Mouse (Mus musculus) liver, adult 2 months (tissue): ENCODE results near the gene Hsd17b14. TPM values are rescaled to one million over a fixed set of nuclear protein-coding genes. Genes with fewer than 3 reads are reported as not detected.
"Not testable (repeated sequence)": the region's sequence is repeated elsewhere in the genome, so short reads cannot be mapped to it uniquely, and the experiment has no call there.

Experiments
- DNase-seq: peaks from one replicate; pipeline ENCODE4 v3.0.0-alpha.2; 2011; ENCODE audit warnings: low read depth, low spot score; ENCODE audit errors: extremely low read depth
- H3K27ac ChIP-seq: fragments of 200-500 bp; replicated peaks from 2 replicates; pipeline ENCODE4 v1.5.1; 2012; ENCODE audit warnings: low read depth, mild to moderate bottlenecking, control low read depth, inconsistent platforms, low read length; ENCODE audit not compliant: insufficient read depth
- H3K27me3 ChIP-seq: fragments of 200-500 bp; 2 replicates; pipeline ENCODE4 v1.6.1; 2012; ENCODE audit warnings: mild to moderate bottlenecking, moderate library complexity, low read length, inconsistent platforms; ENCODE audit not compliant: control insufficient read depth, insufficient read depth
- H3K36me3 ChIP-seq: fragments of 200-500 bp; 2 replicates; pipeline ENCODE4 v1.6.1; 2012; ENCODE audit warnings: low read length, inconsistent platforms; ENCODE audit not compliant: control insufficient read depth, insufficient read depth
- H3K4me1 ChIP-seq: fragments of 200-500 bp; 2 replicates; pipeline ENCODE4 v1.6.1; 2011; ENCODE audit warnings: low read length; ENCODE audit not compliant: control insufficient read depth, insufficient read depth
- H3K4me3 ChIP-seq: fragments of 200-500 bp; 2 replicates; pipeline ENCODE4 v1.5.1; 2011; ENCODE audit warnings: low read depth, mild to moderate bottlenecking, control low read depth, low read length, moderate library complexity; ENCODE audit not compliant: insufficient read depth
- H3K79me2 ChIP-seq: fragments of 200-500 bp; 2 replicates; pipeline ENCODE4 v1.6.1; 2012; ENCODE audit warnings: inconsistent platforms, mild to moderate bottlenecking, low read length, moderate library complexity; ENCODE audit not compliant: control insufficient read depth, insufficient read depth
- H3K9ac ChIP-seq: fragments of 200-500 bp; 2 replicates; pipeline ENCODE4 v1.6.1; 2012; ENCODE audit warnings: low read depth, mild to moderate bottlenecking, control low read depth, inconsistent platforms, low read length
- CTCF ChIP-seq: fragments of 200-500 bp; IDR thresholded peaks from 2 replicates; pipeline ENCODE4 v1.5.1; 2011; ENCODE audit warnings: low read depth, low read length, control low read depth
- POLR2A ChIP-seq: fragments of 200-500 bp; IDR thresholded peaks from 2 replicates; pipeline ENCODE4 v1.6.1; 2011; ENCODE audit warnings: low read length, control low read depth; ENCODE audit not compliant: insufficient read depth; ENCODE audit errors: extremely low read depth
- WGBS: fragments of 180-500 bp; shearing (Covaris S2); methylation state at CpG from one replicate; pipeline ENCODE4 v1.1.7; 2018; 5-methylcytosine and 5-hydroxymethylcytosine counted together
- polyA plus RNA-seq: library from polyadenylated mRNA; depleted of rRNA; stranded (reverse); fragments of >200 nt; gene quantifications from 2 replicates; pipeline ENCODE4 v1.2.3, GENCODE M21; 2012
- total RNA-seq: library from RNA; depleted of rRNA; stranded (reverse); fragments of >200 nt; gene quantifications from 2 replicates; pipeline ENCODE4 v1.2.3, GENCODE M21; 2014

Hsd17b14 gene
- total and polyA plus RNA-seq, 2 experiments: not detected

DNA sequence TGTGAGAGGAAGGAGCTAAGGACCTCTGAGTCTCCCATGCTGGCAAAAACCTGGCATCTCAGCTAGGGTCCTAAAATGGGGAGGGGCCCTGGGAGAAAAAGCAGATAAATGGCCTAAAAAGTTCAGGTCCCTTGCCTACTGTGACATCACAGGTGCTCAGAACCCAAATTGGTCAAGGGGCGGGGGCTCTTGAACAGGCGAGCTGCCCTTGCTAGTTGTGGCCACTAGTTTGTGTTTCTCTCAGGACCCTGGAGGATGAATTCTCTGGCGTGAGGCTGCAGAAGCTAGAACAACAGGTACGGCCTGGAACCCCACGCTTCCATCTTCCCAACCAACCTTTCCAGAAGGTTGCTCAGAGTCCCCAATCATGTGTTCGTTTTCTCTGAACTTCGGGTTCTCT, 40.3 kb upstream of the Hsd17b14 start:
- no peak for DNase-seq
- Histone ChIP-seq H3K79me2 (no peaks in the 10 kb centered on the region; the same call in 1 of the 2 replicates), H3K9ac (no peak overlapping the region), H3K4me3 (no peak overlapping the region), H3K27me3 (no peaks in the 10 kb centered on the region), H3K4me1 (peaks cover 2% of the 10 kb centered on the region; the same call in 1 of the 2 replicates), H3K36me3 (no peaks in the 10 kb centered on the region), H3K27ac (no peak overlapping the region)
- no peak for TF ChIP-seq POLR2A
- TF ChIP-seq CTCF: no peak
- 95% methylated on average over 7 of the region's 7 CpGs for WGBS

DNA sequence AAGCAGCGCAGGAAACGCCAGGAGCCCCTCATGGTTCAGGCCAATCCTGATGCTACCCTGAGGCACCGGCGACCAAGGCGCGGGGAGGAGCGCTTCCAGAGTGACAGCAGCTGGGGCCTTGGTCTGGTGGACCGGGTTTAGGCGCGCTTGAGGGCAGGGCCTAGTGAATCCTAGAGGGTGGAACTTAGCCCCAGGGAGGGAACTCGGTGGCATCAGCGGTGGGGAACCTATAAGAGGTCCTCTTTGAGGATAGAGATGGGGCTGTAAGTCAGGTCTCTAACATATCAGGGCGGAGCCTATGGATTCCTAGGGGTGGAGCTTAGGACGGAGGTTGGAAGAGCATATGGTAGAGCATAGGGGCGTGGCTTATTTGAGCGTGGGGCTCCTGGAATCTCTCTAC, 39.3 kb upstream of the Hsd17b14 start:
- Histone ChIP-seq H3K27ac (no peak overlapping the region), H3K79me2 (no peaks in the 10 kb centered on the region), H3K9ac (no peak overlapping the region), H3K36me3 (no peaks in the 10 kb centered on the region), H3K4me1 (no peaks in the 10 kb centered on the region), H3K27me3 (no peaks in the 10 kb centered on the region), H3K4me3 (no peak overlapping the region)
- WGBS: 61% methylated on average over 16 of the region's 16 CpGs
- TF ChIP-seq CTCF (no peak), POLR2A (no peak)
- DNase-seq: no peak

DNA sequence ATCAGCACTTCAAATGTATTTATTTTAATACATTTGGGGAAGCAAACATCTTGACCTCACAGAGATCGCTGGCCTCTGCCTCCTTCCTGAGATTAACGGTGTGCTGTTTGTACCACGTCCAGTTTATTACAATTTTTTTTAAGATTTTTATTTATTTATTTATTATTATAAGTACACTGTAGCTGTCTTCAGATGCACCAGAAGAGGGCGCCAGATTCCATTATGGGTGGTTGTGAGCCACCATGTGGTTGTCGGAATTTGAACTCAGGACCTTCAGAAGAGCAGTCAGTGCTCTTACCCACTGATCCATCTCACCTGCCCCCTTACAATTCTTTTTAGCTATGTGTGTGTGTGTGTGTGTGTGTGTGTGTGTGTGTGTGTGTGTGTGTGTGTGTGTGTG, 37.8 kb upstream of the Hsd17b14 start:
- not testable (repeated sequence) for H3K9ac ChIP-seq, DNase-seq, H3K36me3 ChIP-seq, H3K27me3 ChIP-seq, H3K79me2 ChIP-seq, H3K4me1 ChIP-seq, H3K4me3 ChIP-seq, H3K27ac ChIP-seq
- 68% methylated on average over 5 of the region's 5 CpGs for WGBS

DNA sequence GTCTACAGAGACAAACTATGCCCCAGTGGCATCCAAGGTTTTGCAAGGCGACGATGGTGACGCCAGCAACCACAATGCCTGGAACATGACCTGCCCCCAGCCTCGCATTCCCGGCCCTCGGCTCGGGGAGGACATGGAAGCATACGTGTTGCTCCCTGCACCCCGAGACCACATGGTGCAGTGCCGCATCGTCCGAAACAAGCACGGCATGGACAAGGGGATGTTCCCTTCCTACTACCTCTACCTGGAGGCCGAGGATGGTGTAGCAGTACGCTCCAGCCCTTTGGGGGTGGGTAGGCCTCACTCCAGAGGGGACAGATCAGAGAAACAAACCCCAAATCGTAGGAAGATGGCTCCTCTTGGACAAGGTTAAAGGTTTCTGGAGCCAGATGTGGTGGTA, 36.1 kb upstream of the Hsd17b14 start:
- TF ChIP-seq CTCF (no peak), POLR2A (no peak)
- peaks cover 3% of the 10 kb centered on the region; the same call in 1 of the 2 replicates for H3K36me3 ChIP-seq
- no peaks in the 10 kb centered on the region for H3K79me2 ChIP-seq
- DNase-seq: no peak
- no peak overlapping the region for H3K4me3 ChIP-seq
- WGBS: 95% methylated on average over 16 of the region's 16 CpGs
- no peak overlapping the region for H3K27ac ChIP-seq
- H3K9ac ChIP-seq: no peak overlapping the region
- peaks cover 4% of the 10 kb centered on the region; the same call in 1 of the 2 replicates for H3K4me1 ChIP-seq
- no peaks in the 10 kb centered on the region for H3K27me3 ChIP-seq

DNA sequence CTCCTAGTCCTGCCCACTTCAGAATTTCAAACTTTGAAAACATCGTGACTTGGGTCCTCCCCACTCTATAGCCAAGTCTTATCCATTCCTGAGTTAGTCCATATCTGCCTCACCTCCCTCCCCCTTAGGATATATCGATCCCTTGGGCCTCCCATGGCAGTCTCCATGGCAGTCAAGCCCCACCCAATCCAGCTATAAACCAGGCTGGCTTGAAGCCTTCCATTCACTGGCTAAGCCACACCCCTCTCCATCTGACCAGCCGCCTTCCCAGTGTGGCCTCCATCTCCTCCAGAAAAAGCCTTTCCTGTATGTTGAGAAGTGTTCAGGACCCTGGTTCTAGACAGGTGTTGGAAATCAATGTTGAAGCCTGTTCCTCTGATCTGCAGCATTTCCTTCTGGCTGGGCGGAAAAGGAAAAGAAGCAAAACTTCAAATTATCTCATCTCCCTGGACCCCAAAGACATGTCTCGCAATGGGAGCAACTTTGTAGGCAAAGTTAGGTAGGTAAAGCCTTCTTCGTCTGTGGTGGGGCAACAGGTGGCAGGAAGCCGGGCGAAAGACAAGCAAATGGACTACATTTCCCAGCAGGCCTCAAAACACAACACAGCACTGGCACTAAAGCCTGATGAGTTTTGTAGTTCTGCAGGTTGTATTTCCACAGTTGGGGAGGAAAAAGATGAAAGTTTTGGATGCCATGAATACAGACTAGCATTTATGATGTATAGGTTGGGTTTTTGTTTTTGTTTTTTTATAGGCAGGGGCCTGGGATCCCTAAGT, 35.2 kb upstream of the Hsd17b14 start:
- WGBS: 77% methylated on average over 8 of the region's 8 CpGs
- Histone ChIP-seq H3K9ac (no peak overlapping the region), H3K36me3 (peaks cover 3% of the 10 kb centered on the region; the same call in 1 of the 2 replicates), H3K79me2 (peaks cover under 1% of the 10 kb centered on the region; the same call in 1 of the 2 replicates), H3K4me1 (peaks cover 6% of the 10 kb centered on the region), H3K27ac (no peak overlapping the region), H3K4me3 (no peak overlapping the region), H3K27me3 (no peaks in the 10 kb centered on the region)
- TF ChIP-seq CTCF (no peak), POLR2A (no peak)
- no peak for DNase-seq

DNA sequence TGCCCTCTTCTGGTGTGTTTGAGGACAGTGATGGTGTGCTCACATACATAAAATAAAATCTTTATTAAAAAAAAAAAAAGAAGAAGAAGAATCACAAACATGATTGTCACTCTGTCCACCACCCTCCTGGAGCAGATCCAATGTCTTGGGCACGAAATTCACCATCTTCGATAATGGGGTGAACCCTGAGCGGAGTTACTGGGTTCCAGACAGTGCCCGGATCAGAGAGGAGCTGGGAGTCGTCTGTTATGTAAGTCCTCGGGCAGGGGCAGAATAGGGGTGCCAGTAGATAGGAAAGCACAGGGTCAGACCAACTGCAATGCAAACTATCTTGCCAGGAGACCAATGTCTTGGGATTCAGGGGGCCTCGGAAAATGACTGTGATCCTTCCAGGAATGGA, 34.1 kb upstream of the Hsd17b14 start:
- TF ChIP-seq CTCF (no peak), POLR2A (no peak)
- 93% methylated on average over 7 of the region's 7 CpGs for WGBS
- Histone ChIP-seq H3K27me3 (no peaks in the 10 kb centered on the region), H3K27ac (no peak overlapping the region), H3K4me1 (peaks cover 11% of the 10 kb centered on the region), H3K9ac (no peak overlapping the region), H3K36me3 (peaks cover 3% of the 10 kb centered on the region; the same call in 1 of the 2 replicates), H3K4me3 (no peak overlapping the region), H3K79me2 (peaks cover 8% of the 10 kb centered on the region)
- no peak for DNase-seq
